Mouse (Mus musculus) heart, postnatal 0 days (tissue): ENCODE results near the gene Camkmt.

Experiments used
- CTCF ChIP-seq: IDR thresholded peaks from 2 replicates; pipeline ENCODE4 v1.5.1; 2016; ENCODE audit warnings: antibody characterized with exemption, control low read depth, low read depth
- EP300 ChIP-seq: IDR thresholded peaks from 2 replicates; pipeline ENCODE4 v1.6.1; 2016; ENCODE audit warnings: antibody characterized with exemption, low read depth

DNA sequence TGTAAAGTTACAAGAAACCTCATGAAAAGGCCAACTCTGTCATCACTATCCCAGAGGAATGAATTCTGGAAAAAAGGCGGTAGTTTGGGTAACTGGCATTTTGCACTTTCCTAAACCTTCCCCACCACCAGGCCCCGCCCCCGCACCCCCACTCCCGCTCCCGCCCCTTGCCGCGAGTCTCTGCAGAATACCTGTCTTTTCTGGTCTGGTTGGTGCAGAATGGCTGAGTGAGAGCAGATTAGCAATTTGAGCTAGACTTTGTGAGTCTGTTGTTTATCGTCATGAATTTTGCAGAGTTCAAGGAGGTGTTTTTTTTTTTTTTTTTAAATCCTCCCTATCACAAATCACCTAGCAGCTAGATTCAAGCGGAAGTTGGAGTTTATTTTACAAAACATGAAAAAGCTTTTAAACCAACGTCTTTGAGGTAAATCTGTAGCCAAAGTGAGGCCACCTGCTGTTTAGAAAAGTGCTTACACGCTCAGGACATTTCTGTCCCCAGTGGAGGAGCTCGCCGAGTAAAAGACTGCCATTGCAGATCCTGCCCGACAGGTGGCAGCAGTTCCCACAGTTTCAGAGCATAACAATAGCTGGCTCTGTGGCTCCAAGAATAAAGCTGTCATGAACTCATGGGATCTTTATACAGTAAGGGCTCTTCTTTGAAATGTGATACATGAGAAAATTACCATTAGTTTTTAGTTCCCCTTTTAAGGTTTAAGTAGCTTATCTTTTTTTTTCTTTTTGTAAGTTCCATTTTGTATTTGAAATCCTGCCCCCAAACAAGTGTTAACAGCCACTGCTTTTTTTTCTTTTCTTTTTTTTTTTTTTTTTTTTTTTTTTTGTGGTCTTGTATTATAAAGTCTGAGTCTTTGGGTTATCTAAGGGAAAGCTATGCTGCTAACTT, 99.1 kb downstream of the Camkmt start:
- TF ChIP-seq CTCF (peak; percentile 96), EP300 (no peak)
